Mouse (Mus musculus) adrenal gland, adult 8-10 months (tissue): ENCODE measurements at regions not wholly inside any gene's neighbourhood (a gene's known extent, or its start where the extent isn't known, plus 50 kb on each side); places are given as distances from the start of the nearest gene placed in this dataset.

ENCODE experiments used
- DNase-seq: peaks from one replicate; pipeline ENCODE4 v3.0.0; 2022

GRCm38 (mm10) chr8:33108914-33109313 lies 319.6 kb upstream of the 5930422O12Rik start:
- no peak for DNase-seq

GRCm38 (mm10) chr8:33115271-33116236 lies 313.0 kb upstream of the 5930422O12Rik start:
- no peak for DNase-seq

GRCm38 (mm10) chr8:33123061-33123587 lies 305.4 kb upstream of the 5930422O12Rik start:
- DNase-seq: no peak

GRCm38 (mm10) chr8:33126981-33127380 lies 301.5 kb upstream of the 5930422O12Rik start:
- DNase-seq: no peak

GRCm38 (mm10) chr8:33138874-33139273 lies 289.6 kb upstream of the 5930422O12Rik start:
- DNase-seq: no peak

GRCm38 (mm10) chr8:33139850-33140249 lies 288.7 kb upstream of the 5930422O12Rik start:
- DNase-seq: no peak

- DNase-seq: no peak
These were observed 250.9 kb upstream of the 5930422O12Rik start for GRCm38 (mm10) chr8:33177642-33178041.

GRCm38 (mm10) chr8:33183029-33183428 lies 245.5 kb upstream of the 5930422O12Rik start:
- DNase-seq: no peak
